Mouse (Mus musculus): Measurements from ENCODE around the gene Olfr875. TPM values are rescaled to one million over a fixed set of nuclear protein-coding genes. Genes with fewer than 3 reads are reported as not detected.

The Olfr875 gene
- not detected in 2 replicates for polyA plus RNA-seq (2015; fragmentation: Nextera tagmentation; extraction: Ambion mirVana)

DNA sequence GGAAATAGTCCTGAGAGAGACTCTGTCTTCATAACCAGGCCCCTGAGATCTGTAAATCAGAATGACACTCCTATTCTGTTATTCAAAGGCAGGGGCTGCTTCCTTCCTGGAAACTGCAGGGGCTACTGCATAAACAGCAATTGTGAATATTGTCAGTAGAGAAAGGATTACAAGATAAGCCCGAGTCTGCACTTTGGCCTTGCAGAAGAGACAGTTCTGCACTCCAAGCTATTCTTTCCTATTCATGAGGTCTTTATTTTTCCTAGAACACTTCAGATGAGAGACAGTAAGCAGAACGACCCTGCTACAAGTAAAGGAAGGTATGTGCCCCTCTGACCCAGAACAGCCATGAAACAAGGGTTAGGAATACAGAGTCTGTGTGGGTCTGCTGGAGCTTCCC lies at the start of gene Olfr875:
Olfr875 (plus strand) TSS at position 99 of the 400 bp plus-strand sequence.
- Histone ChIP-seq H3K9me3 (replicated peaks; ENCODE audit: control insufficient read depth, low read length, poor library complexity, severe bottlenecking) (no peaks in the 10 kb centered on the region), H3K27me3 (ENCODE audit: control insufficient read depth, insufficient read depth, low read depth, low read length) (no peaks in the 10 kb centered on the region), H3K36me3 (ENCODE audit: control insufficient read depth, insufficient read depth, low read length) (no peaks in the 10 kb centered on the region), H3K4me2 (ENCODE audit: low read length) (no peak within 1 kb of the TSS), H3K27ac (ENCODE audit: low read length) (no peak within 1 kb of the TSS), H3K4me3 (ENCODE audit: low read depth, low read length) (no peak within 1 kb of the TSS), H3K4me1 (ENCODE audit: control insufficient read depth, insufficient read depth, low read length) (no peaks in the 10 kb centered on the region), H3K9ac (ENCODE audit: low read depth, low read length) (no peak within 1 kb of the TSS)
- no peak for ATAC-seq
- 21% methylated on average over 2 of the region's 2 CpGs for WGBS

DNA sequence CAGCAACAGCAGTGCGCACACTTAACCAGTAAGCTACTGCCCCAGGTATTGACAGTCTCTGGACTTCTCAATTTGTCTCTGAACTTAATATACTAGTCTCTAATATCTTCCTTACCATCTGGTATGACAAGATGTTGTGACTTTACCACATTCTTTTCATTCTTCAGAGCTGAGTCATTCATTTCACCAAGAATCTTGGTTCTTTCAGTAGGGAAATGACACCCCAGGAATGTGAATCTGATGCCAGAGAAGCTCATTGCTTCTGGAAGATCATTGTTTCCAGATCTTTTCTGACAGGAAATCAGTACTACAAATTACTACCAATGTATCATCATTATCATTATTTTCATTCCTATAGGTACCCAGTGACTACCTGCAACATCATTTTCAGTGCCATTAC lies 37.3 kb upstream of the Olfr875 start:
- no peak for ATAC-seq
- Histone ChIP-seq H3K4me3 (ENCODE audit: low read depth, low read length) (no peak overlapping the region), H3K27me3 (ENCODE audit: control insufficient read depth, insufficient read depth, low read depth, low read length) (no peaks in the 10 kb centered on the region), H3K9me3 (replicated peaks; ENCODE audit: control insufficient read depth, low read length, poor library complexity, severe bottlenecking) (no peaks in the 10 kb centered on the region), H3K36me3 (ENCODE audit: control insufficient read depth, insufficient read depth, low read length) (no peaks in the 10 kb centered on the region), H3K9ac (ENCODE audit: low read depth, low read length) (no peak overlapping the region), H3K4me1 (ENCODE audit: control insufficient read depth, insufficient read depth, low read length) (no peaks in the 10 kb centered on the region), H3K4me2 (ENCODE audit: low read length) (no peak overlapping the region), H3K27ac (ENCODE audit: low read length) (no peak overlapping the region)
- 94% methylated on average over 1 of the region's 1 CpGs for WGBS

DNA sequence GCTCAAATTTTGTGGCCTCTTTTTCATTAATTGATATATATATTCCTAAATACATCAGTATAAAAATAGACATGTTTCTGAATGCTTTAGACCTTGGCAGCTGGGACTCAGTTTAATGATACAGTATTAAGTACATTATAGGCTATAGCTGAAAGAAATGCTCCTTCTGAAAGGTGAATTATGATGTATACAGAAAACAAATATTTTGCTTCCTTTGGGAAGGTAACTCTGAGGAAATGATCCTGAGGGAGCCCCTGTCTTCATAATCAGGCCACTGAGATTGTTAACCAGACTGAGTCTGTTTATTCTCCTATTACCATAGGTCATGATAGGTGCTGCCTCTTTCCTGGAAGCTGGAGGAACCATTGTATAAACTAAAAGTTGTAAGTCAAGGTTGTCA lies 26.9 kb upstream of the Olfr875 start, which contains the start of gene Olfr874:
Olfr874 (plus strand) TSS at position 301 of the 400 bp plus-strand sequence.
- Histone ChIP-seq H3K4me3 (ENCODE audit: low read depth, low read length) (no peak within 1 kb of the TSS), H3K4me2 (ENCODE audit: low read length) (no peak within 1 kb of the TSS), H3K4me1 (ENCODE audit: control insufficient read depth, insufficient read depth, low read length) (no peaks in the 10 kb centered on the region), H3K27ac (ENCODE audit: low read length) (no peak within 1 kb of the TSS), H3K36me3 (ENCODE audit: control insufficient read depth, insufficient read depth, low read length) (no peaks in the 10 kb centered on the region), H3K9me3 (replicated peaks; ENCODE audit: control insufficient read depth, low read length, poor library complexity, severe bottlenecking) (no peaks in the 10 kb centered on the region), H3K27me3 (ENCODE audit: control insufficient read depth, insufficient read depth, low read depth, low read length) (no peaks in the 10 kb centered on the region), H3K9ac (ENCODE audit: low read depth, low read length) (no peak within 1 kb of the TSS)
- ATAC-seq = no peak

DNA sequence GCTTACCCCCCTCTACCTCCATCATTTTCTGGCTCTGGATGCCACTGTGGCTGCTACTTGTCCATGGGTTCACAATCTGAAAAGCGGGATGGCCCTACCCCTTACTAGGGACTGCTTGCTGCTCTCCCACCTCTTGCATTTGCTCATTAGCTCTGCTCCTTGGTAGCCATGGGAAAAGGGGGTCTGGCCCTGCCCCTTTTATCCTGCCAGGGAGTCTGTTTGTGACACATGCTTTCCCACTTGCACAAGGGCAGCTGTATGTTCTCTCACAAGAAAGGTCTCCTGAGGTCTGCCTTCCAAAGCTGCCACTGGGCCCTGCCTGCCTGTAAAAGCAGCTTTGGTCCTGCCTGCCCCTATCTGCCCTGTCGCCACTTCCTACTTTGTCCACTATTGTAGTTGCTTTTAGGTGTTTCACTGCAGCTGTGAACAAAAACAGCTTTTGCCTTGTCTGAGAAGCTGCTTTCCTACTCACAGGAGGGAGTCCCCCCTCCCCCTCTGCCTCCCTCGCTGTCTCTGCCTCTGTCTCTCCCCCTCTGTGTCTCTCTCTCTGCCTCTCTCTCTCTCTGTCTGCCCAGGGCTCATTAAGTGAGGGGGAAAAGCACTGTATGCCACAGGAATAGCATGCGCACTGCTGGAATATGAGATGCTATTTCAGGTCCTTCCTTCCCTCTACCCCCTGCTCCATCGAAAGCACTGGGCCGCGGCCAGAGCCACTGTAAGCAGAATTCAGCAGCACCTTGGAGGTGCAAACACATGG lies 21.2 kb upstream of the Olfr875 start:
- Histone ChIP-seq H3K4me3 (ENCODE audit: low read depth, low read length) (no peak overlapping the region), H3K9ac (ENCODE audit: low read depth, low read length) (peak overlapping the region; percentile 31; the same call in 1 of the 2 replicates), H3K27ac (ENCODE audit: low read length) (peak overlapping the region; percentile 66), H3K4me2 (ENCODE audit: low read length) (peak overlapping the region; percentile 18), H3K9me3 (replicated peaks; ENCODE audit: control insufficient read depth, low read length, poor library complexity, severe bottlenecking) (no peaks in the 10 kb centered on the region), H3K4me1 (ENCODE audit: control insufficient read depth, insufficient read depth, low read length) (peaks cover 17% of the 10 kb centered on the region), H3K27me3 (ENCODE audit: control insufficient read depth, insufficient read depth, low read depth, low read length) (no peaks in the 10 kb centered on the region), H3K36me3 (ENCODE audit: control insufficient read depth, insufficient read depth, low read length) (no peaks in the 10 kb centered on the region)
- peak; percentile 89 for ATAC-seq
- WGBS = 24% methylated on average over 7 of the region's 7 CpGs

DNA sequence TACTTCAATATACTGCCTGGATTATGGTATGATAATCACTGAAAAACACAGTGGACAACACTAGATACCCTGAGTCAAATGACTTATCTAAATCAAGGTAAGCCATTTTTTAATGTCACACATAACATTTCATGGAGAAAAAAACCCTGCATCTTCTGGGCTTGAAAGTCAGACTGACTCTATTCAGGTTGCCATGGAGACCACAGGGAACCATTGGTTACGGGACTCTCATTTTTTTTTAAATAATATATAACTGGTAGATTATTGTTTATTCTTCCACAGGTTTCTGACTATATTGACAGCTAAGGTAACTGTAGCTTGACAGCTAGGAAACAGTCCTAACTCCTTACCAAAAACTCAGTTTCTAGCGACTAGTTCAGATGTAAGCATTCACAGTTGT lies 20.2 kb upstream of the Olfr875 start:
- Histone ChIP-seq H3K4me1 (ENCODE audit: control insufficient read depth, insufficient read depth, low read length) (peaks cover 17% of the 10 kb centered on the region), H3K36me3 (ENCODE audit: control insufficient read depth, insufficient read depth, low read length) (no peaks in the 10 kb centered on the region), H3K9ac (ENCODE audit: low read depth, low read length) (no peak overlapping the region), H3K27ac (ENCODE audit: low read length) (no peak overlapping the region), H3K9me3 (replicated peaks; ENCODE audit: control insufficient read depth, low read length, poor library complexity, severe bottlenecking) (no peaks in the 10 kb centered on the region), H3K27me3 (ENCODE audit: control insufficient read depth, insufficient read depth, low read depth, low read length) (no peaks in the 10 kb centered on the region), H3K4me3 (ENCODE audit: low read depth, low read length) (no peak overlapping the region), H3K4me2 (ENCODE audit: low read length) (no peak overlapping the region)
- WGBS = 42% methylated on average over 2 of the region's 2 CpGs
- ATAC-seq = peak; percentile 68

DNA sequence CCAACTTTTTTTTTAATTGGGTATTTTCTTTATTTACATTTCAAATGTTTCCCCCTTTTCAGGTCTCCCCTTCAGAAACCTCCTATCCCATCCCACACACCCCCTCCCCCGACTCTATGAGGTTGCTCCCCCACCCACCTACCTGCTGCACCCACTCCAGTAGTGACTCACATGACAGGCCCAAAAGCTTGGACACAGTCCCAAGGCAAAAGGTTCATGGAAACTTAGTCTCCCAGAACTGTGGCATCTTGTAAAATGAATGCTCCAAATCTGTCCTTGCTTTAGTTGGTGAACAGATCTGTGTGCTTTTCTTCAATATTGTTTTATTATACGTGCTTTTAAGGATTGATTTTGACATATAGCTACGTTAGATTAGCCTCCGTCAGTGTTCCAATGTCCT lies 19.7 kb upstream of the Olfr875 start:
- H3K4me3 ChIP-seq (ENCODE audit: low read depth, low read length) = no peak overlapping the region
- WGBS = 66% methylated on average over 4 of the region's 4 CpGs
- no peak overlapping the region for H3K27ac ChIP-seq (ENCODE audit: low read length)
- H3K36me3 ChIP-seq (ENCODE audit: control insufficient read depth, insufficient read depth, low read length) = no peaks in the 10 kb centered on the region
- H3K4me1 ChIP-seq (ENCODE audit: control insufficient read depth, insufficient read depth, low read length) = peaks cover 17% of the 10 kb centered on the region
- no peak for ATAC-seq
- no peaks in the 10 kb centered on the region for H3K9me3 ChIP-seq (replicated peaks; ENCODE audit: control insufficient read depth, low read length, poor library complexity, severe bottlenecking)
- H3K9ac ChIP-seq (ENCODE audit: low read depth, low read length) = no peak overlapping the region
- no peaks in the 10 kb centered on the region for H3K27me3 ChIP-seq (ENCODE audit: control insufficient read depth, insufficient read depth, low read depth, low read length)
- no peak overlapping the region for H3K4me2 ChIP-seq (ENCODE audit: low read length)

DNA sequence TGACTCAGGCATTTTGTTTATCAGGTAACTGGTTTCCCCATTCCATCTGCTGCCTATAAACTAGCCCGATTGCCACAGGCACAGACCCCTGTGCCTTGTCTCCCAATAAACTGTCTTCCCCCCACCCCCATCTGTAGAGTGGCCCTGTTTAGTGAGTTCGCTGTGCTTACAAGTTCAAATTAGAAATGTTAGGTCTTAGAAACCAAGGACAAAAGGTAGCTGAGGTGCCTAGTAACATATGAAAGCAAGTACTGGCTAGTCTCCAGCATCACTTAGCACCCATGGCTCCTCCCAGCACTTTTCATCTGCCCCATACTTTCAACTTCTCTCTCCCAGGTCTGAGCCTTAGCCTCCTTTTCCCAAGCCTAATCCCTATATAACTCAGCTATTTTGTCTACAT lies 9.9 kb upstream of the Olfr875 start:
- Histone ChIP-seq H3K4me1 (ENCODE audit: control insufficient read depth, insufficient read depth, low read length) (no peaks in the 10 kb centered on the region), H3K27me3 (ENCODE audit: control insufficient read depth, insufficient read depth, low read depth, low read length) (no peaks in the 10 kb centered on the region), H3K9ac (ENCODE audit: low read depth, low read length) (no peak overlapping the region), H3K27ac (ENCODE audit: low read length) (no peak overlapping the region), H3K4me2 (ENCODE audit: low read length) (no peak overlapping the region), H3K4me3 (ENCODE audit: low read depth, low read length) (no peak overlapping the region), H3K9me3 (replicated peaks; ENCODE audit: control insufficient read depth, low read length, poor library complexity, severe bottlenecking) (no peaks in the 10 kb centered on the region; the same call in 1 of the 2 replicates), H3K36me3 (ENCODE audit: control insufficient read depth, insufficient read depth, low read length) (no peaks in the 10 kb centered on the region)
- WGBS = 83% methylated on average over 2 of the region's 2 CpGs
- no peak for ATAC-seq

DNA sequence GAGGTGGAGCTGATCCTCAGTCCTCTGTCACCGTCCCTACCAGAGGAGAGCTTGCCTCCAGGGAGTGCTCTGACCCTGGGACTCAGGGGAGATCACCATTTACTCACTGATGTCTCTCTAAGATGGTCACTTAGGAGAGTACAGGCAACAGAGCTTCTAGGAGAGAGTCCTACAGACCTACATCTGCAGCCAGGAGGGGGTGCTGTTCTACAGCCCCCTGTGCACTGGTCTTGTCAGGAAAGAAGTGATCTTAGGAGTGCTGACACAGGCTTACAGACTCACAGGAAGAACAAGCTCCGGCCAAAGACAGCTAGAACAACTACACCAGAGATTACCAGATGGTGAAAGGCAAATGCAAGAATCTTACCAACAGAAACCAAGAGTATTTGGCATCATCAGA lies 9.1 kb upstream of the Olfr875 start:
- H3K9me3 ChIP-seq (replicated peaks; ENCODE audit: control insufficient read depth, low read length, poor library complexity, severe bottlenecking) = no peaks in the 10 kb centered on the region; the same call in 1 of the 2 replicates
- no peak overlapping the region for H3K9ac ChIP-seq (ENCODE audit: low read depth, low read length)
- ATAC-seq = no peak
- H3K36me3 ChIP-seq (ENCODE audit: control insufficient read depth, insufficient read depth, low read length) = no peaks in the 10 kb centered on the region
- no peaks in the 10 kb centered on the region for H3K4me1 ChIP-seq (ENCODE audit: control insufficient read depth, insufficient read depth, low read length)
- no peaks in the 10 kb centered on the region for H3K27me3 ChIP-seq (ENCODE audit: control insufficient read depth, insufficient read depth, low read depth, low read length)
- no peak overlapping the region for H3K4me2 ChIP-seq (ENCODE audit: low read length)
- no peak overlapping the region for H3K4me3 ChIP-seq (ENCODE audit: low read depth, low read length)
- no peak overlapping the region for H3K27ac ChIP-seq (ENCODE audit: low read length)
- WGBS = 61% methylated on average over 2 of the region's 2 CpGs

DNA sequence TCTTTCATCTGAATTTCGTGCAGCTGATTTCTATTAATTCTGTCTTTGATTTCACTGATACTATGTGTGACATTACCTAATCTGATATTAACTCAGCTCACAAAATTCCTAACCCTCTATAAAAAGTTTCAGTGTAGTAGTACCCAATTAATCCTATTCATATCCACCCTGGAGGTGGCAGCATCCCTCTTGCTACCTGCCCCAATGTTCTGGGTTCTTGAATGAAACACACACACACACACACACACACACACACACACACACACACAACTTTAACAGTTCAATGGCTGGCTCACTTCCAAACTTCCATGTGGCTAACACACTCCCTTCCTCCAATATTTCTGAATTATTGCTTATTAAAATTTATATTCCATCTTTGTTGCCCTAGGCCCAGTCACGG lies 996 bp upstream of the Olfr875 start:
- Histone ChIP-seq H3K36me3 (ENCODE audit: control insufficient read depth, insufficient read depth, low read length) (no peaks in the 10 kb centered on the region), H3K4me3 (ENCODE audit: low read depth, low read length) (no peak overlapping the region), H3K4me2 (ENCODE audit: low read length) (no peak overlapping the region), H3K9me3 (replicated peaks; ENCODE audit: control insufficient read depth, low read length, poor library complexity, severe bottlenecking) (no peaks in the 10 kb centered on the region), H3K27ac (ENCODE audit: low read length) (no peak overlapping the region), H3K27me3 (ENCODE audit: control insufficient read depth, insufficient read depth, low read depth, low read length) (no peaks in the 10 kb centered on the region), H3K9ac (ENCODE audit: low read depth, low read length) (no peak overlapping the region), H3K4me1 (ENCODE audit: control insufficient read depth, insufficient read depth, low read length) (no peaks in the 10 kb centered on the region)
- ATAC-seq = no peak
- 55% methylated on average over 2 of the region's 2 CpGs for WGBS

All from midbrain, embryonic 16.5 days (tissue).